Mouse (Mus musculus) heart, embryonic 11.5 days (tissue): ENCODE measurements around the gene Nufip1. TPM values are rescaled to one million over a fixed set of nuclear protein-coding genes. Genes with fewer than 3 reads are reported as not detected.

Experiments used
- ATAC-seq: fragments of 200-750 bp; cut with Nextera tagmentation; replicated peaks from 2 replicates; pipeline ENCODE4 v1.8.0; 2017; ENCODE audit warnings: moderate library complexity; ENCODE audit not compliant: insufficient number of reproducible peaks, low FRiP score, low TSS enrichment
- H3K27ac ChIP-seq: fragments of 300-500 bp; sonication (generic); 2 replicates; pipeline ENCODE4 v1.5.1; 2014; ENCODE audit warnings: mild to moderate bottlenecking, low read depth, low read length
- H3K27me3 ChIP-seq: fragments of 300-500 bp; sonication (generic); 2 replicates; pipeline ENCODE4 v1.6.1; 2014; ENCODE audit warnings: mild to moderate bottlenecking, low read length, mixed read lengths; ENCODE audit not compliant: control insufficient read depth, insufficient read depth
- H3K36me3 ChIP-seq: fragments of 300-500 bp; sonication (generic); 2 replicates; pipeline ENCODE4 v1.6.1; 2014; ENCODE audit warnings: mild to moderate bottlenecking, low read length, moderate library complexity, mixed read lengths; ENCODE audit not compliant: control insufficient read depth, insufficient read depth
- H3K4me1 ChIP-seq: fragments of 300-500 bp; sonication (generic); 2 replicates; pipeline ENCODE4 v1.6.1; 2014; ENCODE audit warnings: low read length; ENCODE audit not compliant: control insufficient read depth, insufficient read depth
- H3K4me2 ChIP-seq: fragments of 300-500 bp; sonication (generic); 2 replicates; pipeline ENCODE4 v1.6.1; 2014; ENCODE audit warnings: mild to moderate bottlenecking, moderate library complexity
- H3K4me3 ChIP-seq: fragments of 300-500 bp; sonication (generic); 2 replicates; pipeline ENCODE4 v1.5.1; 2014; ENCODE audit warnings: low read depth, low read length
- H3K9ac ChIP-seq: fragments of 300-500 bp; sonication (generic); 2 replicates; pipeline ENCODE4 v1.6.1; 2014; ENCODE audit warnings: mild to moderate bottlenecking, low read depth, low read length, moderate library complexity
- H3K9me3 ChIP-seq: fragments of 300-500 bp; sonication (generic); replicated peaks from 2 replicates; pipeline ENCODE4 v1.6.1; 2016; ENCODE audit warnings: low read length; ENCODE audit not compliant: control insufficient read depth
- WGBS: fragments of 180-500 bp; shearing (Covaris S2); extraction: QIAGEN DNeasy Blood & Tissue Kit; methylation state at CpG from one replicate; pipeline ENCODE4 v1.1.7; 2014; ENCODE audit not compliant: insufficient replicate concordance; 5-methylcytosine and 5-hydroxymethylcytosine counted together
- polyA plus RNA-seq: library from polyadenylated mRNA; unstranded; fragments of >200 nt; fragmentation: Nextera tagmentation; extraction: Ambion mirVana; gene quantifications from 2 replicates; pipeline ENCODE4 v1.2.1, GENCODE M21; 2014

The Nufip1 gene
- polyA plus RNA-seq, 1 experiment from 2014 or later: 11.4 TPM

GRCm38 (mm10) chr14:76077088-76077491 is 33.6 kb upstream of the Nufip1 start:
- 49% methylated on average over 9 of the region's 9 CpGs for WGBS

GRCm38 (mm10) chr14:76081451-76081850 is 29.2 kb upstream of the Nufip1 start:
- no peak overlapping the region for H3K27ac ChIP-seq
- ATAC-seq: no peak
- H3K9ac ChIP-seq: no peak overlapping the region
- WGBS: 60% methylated on average over 11 of the region's 11 CpGs
- H3K4me1 ChIP-seq: no peaks in the 10 kb centered on the region
- H3K4me3 ChIP-seq: no peak overlapping the region
- no peak overlapping the region for H3K4me2 ChIP-seq
- no peaks in the 10 kb centered on the region for H3K36me3 ChIP-seq
- peaks cover 3% of the 10 kb centered on the region; the same call in 1 of the 2 replicates for H3K27me3 ChIP-seq
- H3K9me3 ChIP-seq: no peaks in the 10 kb centered on the region

More at GRCm38 (mm10) chr14:76077088-76077491, 33.6 kb upstream of the Nufip1 start:
- no peak overlapping the region for H3K4me3 ChIP-seq
- no peak overlapping the region for H3K9ac ChIP-seq
- peaks cover 3% of the 10 kb centered on the region; the same call in 1 of the 2 replicates for H3K27me3 ChIP-seq
- H3K27ac ChIP-seq: no peak overlapping the region
- H3K36me3 ChIP-seq: no peaks in the 10 kb centered on the region
- H3K4me2 ChIP-seq: no peak overlapping the region
- no peak for ATAC-seq
- H3K9me3 ChIP-seq: no peaks in the 10 kb centered on the region
- H3K4me1 ChIP-seq: no peaks in the 10 kb centered on the region

GRCm38 (mm10) chr14:76082086-76082636 is 28.5 kb upstream of the Nufip1 start:
- no peak for ATAC-seq
- Histone ChIP-seq H3K36me3 (no peaks in the 10 kb centered on the region), H3K4me2 (no peak overlapping the region), H3K27me3 (peaks cover 3% of the 10 kb centered on the region; the same call in 1 of the 2 replicates), H3K9me3 (no peaks in the 10 kb centered on the region), H3K9ac (no peak overlapping the region), H3K4me3 (no peak overlapping the region), H3K27ac (no peak overlapping the region), H3K4me1 (no peaks in the 10 kb centered on the region)
- 79% methylated on average over 13 of the region's 13 CpGs for WGBS

- WGBS: 76% methylated on average over 3 of the region's 3 CpGs
These were observed 26.5 kb upstream of the Nufip1 start for GRCm38 (mm10) chr14:76084188-76084587.

GRCm38 (mm10) chr14:76097244-76097643 is 13.4 kb upstream of the Nufip1 start:
- Histone ChIP-seq H3K9ac (no peak overlapping the region), H3K36me3 (peaks cover 11% of the 10 kb centered on the region), H3K4me3 (no peak overlapping the region), H3K9me3 (no peaks in the 10 kb centered on the region), H3K4me1 (no peaks in the 10 kb centered on the region), H3K27me3 (no peaks in the 10 kb centered on the region), H3K4me2 (no peak overlapping the region), H3K27ac (no peak overlapping the region)
- ATAC-seq: no peak
- WGBS: 79% methylated on average over 7 of the region's 7 CpGs

More at GRCm38 (mm10) chr14:76084188-76084587, 26.5 kb upstream of the Nufip1 start:
- ATAC-seq: no peak
- Histone ChIP-seq H3K36me3 (peaks cover 3% of the 10 kb centered on the region; the same call in 1 of the 2 replicates), H3K4me2 (no peak overlapping the region), H3K4me1 (no peaks in the 10 kb centered on the region), H3K27me3 (no peaks in the 10 kb centered on the region), H3K9me3 (no peaks in the 10 kb centered on the region), H3K9ac (no peak overlapping the region), H3K27ac (no peak overlapping the region), H3K4me3 (no peak overlapping the region)

GRCm38 (mm10) chr14:76097815-76098214 is 12.9 kb upstream of the Nufip1 start:
- Histone ChIP-seq H3K4me1 (no peaks in the 10 kb centered on the region), H3K36me3 (peaks cover 11% of the 10 kb centered on the region), H3K4me3 (no peak overlapping the region), H3K9ac (no peak overlapping the region), H3K4me2 (no peak overlapping the region), H3K9me3 (no peaks in the 10 kb centered on the region), H3K27ac (no peak overlapping the region), H3K27me3 (no peaks in the 10 kb centered on the region)
- 87% methylated on average over 5 of the region's 5 CpGs for WGBS
- no peak for ATAC-seq

GRCm38 (mm10) chr14:76099543-76099942 is 11.1 kb upstream of the Nufip1 start:
- H3K27ac ChIP-seq: no peak overlapping the region
- no peaks in the 10 kb centered on the region for H3K27me3 ChIP-seq
- no peak overlapping the region for H3K4me3 ChIP-seq
- no peak for ATAC-seq
- 94% methylated on average over 9 of the region's 9 CpGs for WGBS
- H3K9me3 ChIP-seq: no peaks in the 10 kb centered on the region
- no peak overlapping the region for H3K9ac ChIP-seq
- H3K4me1 ChIP-seq: no peaks in the 10 kb centered on the region
- H3K4me2 ChIP-seq: no peak overlapping the region
- H3K36me3 ChIP-seq: peaks cover 17% of the 10 kb centered on the region

- ATAC-seq: no peak
- no peaks in the 10 kb centered on the region for H3K27me3 ChIP-seq
These were observed 5.1 kb downstream of the Nufip1 start for GRCm38 (mm10) chr14:76115744-76116143.

GRCm38 (mm10) chr14:76118963-76119362 is 8.3 kb downstream of the Nufip1 start:
- Histone ChIP-seq H3K27me3 (no peaks in the 10 kb centered on the region), H3K27ac (no peak overlapping the region), H3K4me1 (peaks cover 6% of the 10 kb centered on the region; the same call in 1 of the 2 replicates), H3K9ac (no peak overlapping the region), H3K9me3 (no peaks in the 10 kb centered on the region), H3K36me3 (peaks cover 15% of the 10 kb centered on the region; the same call in 1 of the 2 replicates), H3K4me3 (no peak overlapping the region), H3K4me2 (no peak overlapping the region)
- 69% methylated on average over 4 of the region's 4 CpGs for WGBS
- ATAC-seq: no peak

More at GRCm38 (mm10) chr14:76115744-76116143, 5.1 kb downstream of the Nufip1 start:
- Histone ChIP-seq H3K4me1 (no peaks in the 10 kb centered on the region), H3K4me2 (no peak overlapping the region), H3K9me3 (no peaks in the 10 kb centered on the region), H3K9ac (no peak overlapping the region), H3K36me3 (peaks cover 15% of the 10 kb centered on the region; the same call in 1 of the 2 replicates), H3K27ac (no peak overlapping the region), H3K4me3 (no peak overlapping the region)
- WGBS: 89% methylated on average over 5 of the region's 5 CpGs
